Mouse (Mus musculus) liver, postnatal 0 days (tissue): ENCODE measurements around the gene Lingo4.

ENCODE experiments used
- CTCF ChIP-seq: sonication (generic); IDR thresholded peaks from 2 replicates; pipeline ENCODE4 v1.5.1; 2016; ENCODE audit warnings: antibody characterized with exemption, low read depth
- EP300 ChIP-seq: IDR thresholded peaks from 2 replicates; pipeline ENCODE4 v1.6.1; 2016; ENCODE audit warnings: antibody characterized with exemption, low read depth, mild to moderate bottlenecking

- no peak for TF ChIP-seq CTCF
- TF ChIP-seq EP300 = no peak
Measured at GRCm38 (mm10) chr3:94373090-94373489, 25.2 kb upstream of the Lingo4 start.
